Mouse (Mus musculus): Measurements from ENCODE around the gene Tln1.

- TF ChIP-seq CTCF (IDR thresholded peaks at IDR 0.05; ENCODE audit: insufficient read depth, low read length) (no peak), POLR2A (IDR thresholded peaks at IDR 0.05; ENCODE audit: borderline replicate concordance, extremely low read depth, low read depth, low read length) (no peak)
Measured at GRCm38 (mm10) chr4:43591961-43592360, 29.5 kb upstream of the Tln1 start.
